Mouse (Mus musculus): ENCODE measurements around the gene Mecom.
"Not testable (repeated sequence)": the region's sequence is repeated elsewhere in the genome, so short reads cannot be mapped to it uniquely, and the experiment has no call there.

The Mecom gene

GRCm38 (mm10) chr3:30436561-30436960 is 111.2 kb downstream of the Mecom start:
- DNase-seq: no peak

DNA sequence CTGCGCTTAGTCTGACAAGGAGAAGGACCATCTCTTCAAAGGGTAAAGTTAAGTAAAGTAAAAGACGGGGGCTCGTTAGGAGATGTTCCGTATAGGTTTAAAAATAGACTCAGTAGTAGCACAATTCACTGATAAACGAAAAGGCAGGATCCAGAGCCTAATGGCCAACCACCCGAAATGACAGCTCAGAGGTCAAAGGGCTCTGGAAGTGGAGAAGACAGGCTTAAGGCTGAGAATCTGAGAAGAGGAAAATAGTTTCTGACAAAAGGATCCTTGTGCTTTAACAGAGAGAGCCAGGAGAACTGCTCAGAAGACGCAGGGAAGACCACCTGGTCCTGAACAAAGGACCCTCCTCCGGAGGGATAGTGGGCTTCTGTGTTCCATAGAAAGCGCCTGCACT is 111.7 kb downstream of the Mecom start:
- DNase-seq: no peak

- no peak for DNase-seq
These were observed 118.9 kb downstream of the Mecom start for GRCm38 (mm10) chr3:30428877-30429276.

DNA sequence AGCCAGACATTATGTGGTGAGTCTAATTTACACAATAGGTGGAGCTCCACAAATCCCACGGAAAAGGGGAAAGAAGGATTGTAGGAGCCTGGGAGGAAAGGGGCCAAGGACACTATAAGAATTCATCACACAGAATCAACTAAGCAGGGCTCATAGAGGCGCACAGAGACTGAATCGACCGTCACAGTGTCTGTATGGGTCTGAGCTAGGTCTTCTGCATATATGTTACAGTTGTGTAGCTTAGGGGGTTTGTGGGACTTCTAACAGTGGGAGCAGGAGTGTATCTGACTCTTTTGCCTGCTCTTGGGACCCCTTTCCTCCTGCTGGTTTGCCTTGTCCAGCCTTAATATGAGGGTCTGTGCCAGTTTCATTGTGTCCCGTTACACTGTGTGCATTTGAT is 123.8 kb downstream of the Mecom start:
- DNase-seq: no peak

DNA sequence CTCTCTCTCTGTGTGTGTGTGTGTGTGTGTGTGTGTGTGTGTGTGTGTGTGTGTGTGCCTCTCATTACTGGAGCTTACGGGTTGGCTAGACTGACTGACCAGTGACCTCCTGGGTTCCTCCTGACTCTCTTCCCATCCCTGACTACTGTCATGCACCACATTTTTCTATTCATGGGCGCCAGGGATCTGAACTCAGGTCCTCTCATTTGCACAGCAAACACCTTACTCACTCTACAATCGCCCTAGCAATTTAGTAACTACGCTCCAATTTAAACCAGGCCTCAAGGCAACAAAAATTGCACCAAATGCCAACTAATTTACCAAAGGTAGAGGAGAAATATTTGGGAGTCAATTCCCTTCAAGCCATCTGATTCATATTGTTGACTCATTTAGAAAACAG is 125.9 kb downstream of the Mecom start:
- DNase-seq: not testable (repeated sequence)

DNA sequence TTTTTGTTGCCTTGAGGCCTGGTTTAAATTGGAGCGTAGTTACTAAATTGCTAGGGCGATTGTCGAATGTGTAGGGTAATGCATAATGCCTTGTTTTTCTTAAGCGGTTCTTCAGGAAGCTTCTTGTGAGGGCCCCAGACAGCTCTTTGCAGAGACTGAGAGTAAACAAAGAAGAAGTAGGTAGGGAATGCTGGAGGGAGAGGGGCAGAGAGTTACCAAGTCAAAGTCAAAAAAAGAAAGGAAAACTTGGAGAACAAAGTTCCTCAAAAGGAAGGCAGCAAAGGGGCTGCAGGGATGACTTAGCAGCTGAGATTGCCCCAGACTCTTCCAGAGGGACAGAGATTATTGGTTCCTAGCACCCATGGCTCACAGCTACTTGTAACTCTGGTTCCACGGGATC is 126.9 kb downstream of the Mecom start:
- DNase-seq: no peak

DNA sequence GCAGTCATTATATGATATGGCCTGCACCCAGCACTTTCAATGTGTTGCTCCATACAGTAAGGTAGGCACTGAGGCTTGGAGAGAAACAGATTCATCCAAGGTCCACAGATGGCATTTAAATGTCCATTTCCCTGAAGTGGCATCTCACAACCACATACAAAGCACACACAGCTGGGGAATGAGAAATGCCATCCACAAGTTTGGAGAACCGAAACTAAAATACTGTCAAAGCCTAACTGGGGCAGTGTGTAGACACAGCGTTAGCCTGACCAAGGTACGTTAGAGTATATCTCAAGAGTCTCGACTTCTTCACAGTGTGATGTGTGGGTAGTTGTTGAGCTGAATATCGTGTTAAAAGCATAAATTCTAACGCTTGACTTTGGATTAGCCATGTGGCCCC is 133.6 kb downstream of the Mecom start:
- DNase-seq: no peak

DNA sequence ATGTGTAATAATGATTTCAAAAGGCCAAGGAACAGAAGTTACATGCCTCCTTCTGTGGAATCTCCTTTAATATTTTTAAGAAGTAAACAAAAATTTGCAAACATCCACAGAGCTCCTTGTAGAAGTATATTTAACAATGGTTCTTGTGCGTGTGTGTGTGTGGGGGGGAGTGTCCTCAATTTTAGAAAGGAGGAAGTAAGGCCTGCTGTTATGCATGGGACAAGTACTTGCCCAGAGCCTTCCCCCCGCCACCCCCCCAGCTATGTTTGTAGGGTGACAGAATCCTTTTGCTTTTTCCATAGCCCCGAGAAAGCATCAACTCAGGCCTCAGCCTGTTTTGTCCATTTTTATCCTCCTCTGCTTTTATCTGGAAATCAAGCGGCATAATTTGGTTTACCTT is 137.0 kb downstream of the Mecom start:
- DNase-seq: no peak

DNA sequence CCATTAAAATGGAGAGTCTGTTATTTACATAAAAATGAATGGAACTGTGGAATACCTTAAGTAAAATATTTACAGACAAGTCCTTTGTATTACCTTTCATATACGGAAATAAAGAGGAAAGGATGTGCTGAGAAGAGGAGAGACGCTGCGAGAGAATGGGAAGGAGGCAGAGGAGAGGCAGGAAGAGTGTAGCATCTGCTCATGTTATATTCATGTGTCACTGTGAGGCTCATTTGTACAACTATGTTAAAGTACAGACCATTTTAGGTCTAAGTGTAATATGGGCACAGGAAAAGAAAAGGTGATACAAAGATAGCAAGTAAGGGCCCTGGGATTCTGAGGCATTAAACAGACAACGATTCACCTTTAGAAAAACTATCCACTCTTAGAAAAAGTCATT is 143.0 kb downstream of the Mecom start:
- no peak for DNase-seq

DNA sequence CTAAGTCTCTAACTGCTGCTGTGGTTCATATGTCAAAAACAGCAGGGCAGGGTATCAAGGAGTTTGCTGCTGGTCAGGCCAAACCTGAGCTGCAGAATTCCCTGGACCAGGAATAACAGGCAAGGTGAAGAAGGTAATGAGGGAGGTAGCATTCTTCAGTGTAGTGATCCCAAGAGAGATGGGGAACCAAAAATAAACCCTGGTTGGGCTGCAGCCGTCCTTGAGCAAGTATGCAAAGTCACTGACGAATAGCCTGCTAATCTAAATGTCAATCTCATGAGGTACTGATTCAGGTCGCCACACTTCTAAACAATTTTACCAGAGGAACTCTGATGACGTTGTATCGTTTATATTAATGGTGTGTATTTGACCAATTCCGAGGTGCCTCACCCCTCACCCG is 148.9 kb downstream of the Mecom start:
- DNase-seq: no peak

- no peak for DNase-seq
These were observed 152.9 kb downstream of the Mecom start for GRCm38 (mm10) chr3:30394911-30395310.

DNA sequence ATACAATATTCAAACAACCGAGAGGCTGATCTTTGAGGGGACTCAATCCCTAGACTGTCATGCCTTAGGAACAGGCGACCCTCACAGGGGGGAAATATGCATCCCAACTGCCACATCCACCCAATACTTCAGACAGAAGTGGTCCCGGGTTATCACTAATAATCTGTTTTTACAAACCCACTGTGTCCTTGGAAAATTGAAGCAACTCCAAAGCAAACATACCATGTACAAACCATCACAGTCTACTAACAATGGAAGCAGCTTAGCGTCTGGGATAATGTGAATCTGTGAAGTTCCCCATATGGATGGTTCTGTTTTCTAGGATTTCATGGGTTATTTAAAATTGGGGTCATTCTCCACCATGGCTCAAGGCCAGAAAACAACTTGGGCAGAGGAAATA is 155.1 kb downstream of the Mecom start:
- DNase-seq: no peak

GRCm38 (mm10) chr3:30392218-30392617 is 155.6 kb downstream of the Mecom start:
- no peak for DNase-seq

- DNase-seq: no peak
These were observed 157.5 kb downstream of the Mecom start for GRCm38 (mm10) chr3:30390346-30390745.

GRCm38 (mm10) chr3:30380273-30380672 is 167.5 kb downstream of the Mecom start:
- no peak for DNase-seq

DNA sequence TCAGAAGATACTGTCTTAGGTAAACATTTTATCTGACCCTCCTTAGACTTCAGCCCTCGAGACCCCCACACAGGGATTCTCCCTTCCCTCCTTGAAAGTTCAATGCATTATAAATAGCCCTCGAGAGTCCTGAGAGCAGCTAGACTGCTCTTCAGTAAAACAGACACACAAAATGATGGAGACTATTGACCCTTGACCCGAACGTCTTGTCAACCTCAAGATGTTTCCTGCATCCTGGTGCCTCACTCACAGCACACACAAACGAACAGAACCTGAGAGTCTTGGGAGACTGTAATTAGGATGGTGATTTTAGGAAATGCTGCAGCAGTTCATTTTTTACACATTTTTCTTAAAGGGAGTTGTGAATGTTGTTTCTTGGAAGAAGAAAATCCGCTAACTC is 168.5 kb downstream of the Mecom start:
- no peak for DNase-seq

DNA sequence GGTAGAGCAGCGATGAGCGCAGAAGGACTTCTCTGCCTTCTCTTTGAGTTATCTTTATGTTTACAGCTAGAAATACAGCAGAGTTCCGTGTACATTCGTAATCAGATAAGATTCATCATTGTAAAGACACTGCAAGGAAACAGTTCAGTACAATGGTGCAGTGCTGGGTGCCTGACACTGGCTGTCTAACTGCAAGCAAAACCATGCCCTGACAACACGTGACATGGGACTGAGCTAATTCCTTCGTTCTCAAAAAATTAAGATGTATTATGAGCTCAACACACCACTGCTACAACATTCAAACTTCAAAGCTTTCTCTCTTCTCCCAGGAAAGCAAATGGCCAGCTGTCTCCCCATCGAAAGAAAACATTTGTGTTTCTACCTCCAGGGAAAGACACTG is 176.3 kb downstream of the Mecom start:
- no peak for DNase-seq

- DNase-seq: no peak
These were observed 176.8 kb downstream of the Mecom start for GRCm38 (mm10) chr3:30370860-30371455.

GRCm38 (mm10) chr3:30366621-30367020 is 181.2 kb downstream of the Mecom start:
- no peak for DNase-seq

- no peak for DNase-seq
These were observed 186.6 kb downstream of the Mecom start for GRCm38 (mm10) chr3:30361190-30361589.

- no peak for DNase-seq
These were observed 193.7 kb downstream of the Mecom start for GRCm38 (mm10) chr3:30353878-30354727.

DNA sequence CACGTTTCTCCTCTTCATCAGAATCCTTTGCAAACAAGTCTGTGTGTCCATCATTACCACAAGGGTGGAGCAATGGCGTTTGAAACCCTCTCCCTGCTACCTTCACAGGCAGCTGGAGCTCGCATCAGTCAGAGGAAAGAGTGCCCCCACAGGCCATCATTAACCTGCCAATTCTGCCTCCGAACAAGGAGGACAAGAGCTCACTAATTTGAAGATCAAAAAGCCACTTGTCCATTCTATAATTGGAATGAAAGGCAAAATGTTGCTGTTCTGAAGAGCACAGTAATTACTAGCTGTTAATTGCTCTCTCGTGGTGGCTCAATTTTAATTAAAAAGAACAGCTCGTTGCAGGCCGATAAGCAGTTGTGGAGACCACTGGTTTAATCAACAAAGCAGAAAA is 198.5 kb downstream of the Mecom start:
- DNase-seq: no peak

DNA sequence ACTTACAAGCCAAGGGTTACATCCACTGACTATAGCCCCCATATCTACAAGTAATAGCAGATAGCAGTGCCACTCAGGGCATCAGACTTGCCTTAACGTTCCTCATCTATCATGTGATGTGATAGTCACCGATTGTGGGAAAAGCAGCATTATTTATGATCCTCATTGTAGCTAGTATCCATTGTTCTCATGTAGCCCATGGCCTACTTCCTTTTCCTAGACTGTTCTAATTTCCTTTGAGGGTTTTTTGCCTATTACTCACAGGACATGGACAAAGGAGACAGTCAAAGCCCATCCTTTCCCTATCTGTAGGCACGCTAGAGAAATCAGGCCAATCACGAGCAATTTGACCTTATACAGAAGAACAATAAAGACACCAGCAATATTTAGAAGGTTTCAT is 203.7 kb downstream of the Mecom start:
- no peak for DNase-seq

GRCm38 (mm10) chr3:30332337-30332736 is 215.5 kb downstream of the Mecom start:
- no peak for DNase-seq

DNA sequence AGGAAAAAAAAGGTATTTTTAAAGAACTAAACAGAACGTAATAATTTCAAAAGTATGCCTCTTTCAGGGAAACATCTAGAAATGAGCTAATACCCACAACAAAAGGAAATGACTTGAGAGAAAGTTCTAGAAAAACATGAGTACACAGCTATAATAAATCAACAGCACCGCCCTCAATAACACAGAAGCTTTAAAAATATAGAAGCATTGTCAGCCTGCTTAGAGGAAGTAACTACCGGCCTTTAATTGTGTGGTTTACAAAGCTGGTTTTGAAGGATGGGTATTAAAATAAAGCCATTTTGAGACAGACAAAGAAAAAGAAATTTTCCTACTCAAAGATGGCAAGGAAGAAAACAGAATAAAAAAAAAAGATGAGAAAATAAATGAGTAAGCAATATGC is 217.3 kb downstream of the Mecom start:
- DNase-seq: no peak
